Mouse (Mus musculus) stomach, embryonic 16.5 days (tissue): ENCODE results near the gene 4930513O06Rik. TPM values are rescaled to one million over a fixed set of nuclear protein-coding genes. Genes with fewer than 3 reads are reported as not detected.

Source experiments
- ATAC-seq: fragments of 200-750 bp; cut with Nextera tagmentation; 2 replicates; pipeline ENCODE4 v1.8.0; 2017; ENCODE audit warnings: moderate number of reproducible peaks, moderate TSS enrichment; ENCODE audit not compliant: insufficient read depth, low FRiP score
- H3K27ac ChIP-seq: fragments of 300-500 bp; sonication (generic); 2 replicates; pipeline ENCODE4 v1.5.1; 2014; ENCODE audit warnings: low read length
- H3K27me3 ChIP-seq: fragments of 300-500 bp; sonication (generic); 2 replicates; pipeline ENCODE4 v1.6.1; 2014; ENCODE audit warnings: low read length, control low read depth, mixed read lengths; ENCODE audit not compliant: control insufficient read depth, insufficient read depth
- H3K36me3 ChIP-seq: fragments of 300-500 bp; sonication (generic); 2 replicates; pipeline ENCODE4 v1.6.1; 2014; ENCODE audit warnings: low read length; ENCODE audit not compliant: control insufficient read depth, insufficient read depth
- H3K4me1 ChIP-seq: fragments of 300-500 bp; sonication (generic); 2 replicates; pipeline ENCODE4 v1.6.1; 2014; ENCODE audit warnings: low read length, control low read depth, mixed read lengths; ENCODE audit not compliant: control insufficient read depth, insufficient read depth
- H3K4me2 ChIP-seq: fragments of 300-500 bp; sonication (generic); 2 replicates; pipeline ENCODE4 v1.6.1; 2014; ENCODE audit warnings: low read depth, low read length, mixed read lengths
- H3K4me3 ChIP-seq: fragments of 300-500 bp; sonication (generic); replicated peaks from 2 replicates; pipeline ENCODE4 v1.5.1; 2014; ENCODE audit warnings: mild to moderate bottlenecking, low read length
- H3K9ac ChIP-seq: fragments of 300-500 bp; sonication (generic); 2 replicates; pipeline ENCODE4 v1.6.1; 2014; ENCODE audit warnings: low read length
- H3K9me3 ChIP-seq: fragments of 300-500 bp; sonication (generic); replicated peaks from 2 replicates; pipeline ENCODE4 v1.6.1; 2016; ENCODE audit warnings: low read length, control low read depth; ENCODE audit not compliant: control insufficient read depth
- WGBS: fragments of 180-500 bp; shearing (Covaris S2); extraction: QIAGEN DNeasy Blood & Tissue Kit; methylation state at CpG from one replicate; pipeline ENCODE4 v1.1.7; 2014; 5-methylcytosine and 5-hydroxymethylcytosine counted together
- polyA plus RNA-seq: library from polyadenylated mRNA; unstranded; fragments of >200 nt; fragmentation: Nextera tagmentation; extraction: Ambion mirVana; gene quantifications from 2 replicates; pipeline ENCODE4 v1.2.1, GENCODE M21; 2015

Gene 4930513O06Rik
- 0.23 TPM in 1 of 2 replicates, not detected in the other for polyA plus RNA-seq

DNA sequence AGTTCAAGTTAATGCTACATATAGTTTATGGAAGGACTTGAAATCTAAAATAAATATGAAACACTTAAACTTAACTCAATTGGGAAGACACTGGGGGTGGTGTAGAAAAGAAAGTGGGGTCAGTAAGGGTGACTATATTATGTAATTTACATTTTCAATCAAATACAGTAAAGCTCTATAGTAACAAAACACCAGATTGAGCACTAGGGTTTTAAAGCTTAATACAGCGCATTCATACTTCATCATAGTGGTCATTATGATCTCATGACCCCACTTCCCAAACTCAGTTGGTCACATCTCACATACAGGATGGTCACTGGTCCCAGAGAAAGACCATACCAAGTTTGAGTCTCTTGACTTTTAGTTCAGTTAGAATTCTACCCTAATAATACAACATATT, at the start of gene 4930513O06Rik:
TSS of gene 4930513O06Rik (plus strand) at position 301 of the 400 bp plus-strand sequence.
- Histone ChIP-seq H3K27ac (no peak within 1 kb of the TSS), H3K4me1 (no peaks in the 10 kb centered on the region), H3K4me3 (no peak within 1 kb of the TSS), H3K36me3 (no peaks in the 10 kb centered on the region), H3K27me3 (no peaks in the 10 kb centered on the region; the same call in 1 of the 2 replicates), H3K9me3 (no peaks in the 10 kb centered on the region), H3K9ac (no peak within 1 kb of the TSS), H3K4me2 (no peak within 1 kb of the TSS)
- ATAC-seq = no peak
- WGBS = 100% methylated on average over 1 of the region's 1 CpGs

DNA sequence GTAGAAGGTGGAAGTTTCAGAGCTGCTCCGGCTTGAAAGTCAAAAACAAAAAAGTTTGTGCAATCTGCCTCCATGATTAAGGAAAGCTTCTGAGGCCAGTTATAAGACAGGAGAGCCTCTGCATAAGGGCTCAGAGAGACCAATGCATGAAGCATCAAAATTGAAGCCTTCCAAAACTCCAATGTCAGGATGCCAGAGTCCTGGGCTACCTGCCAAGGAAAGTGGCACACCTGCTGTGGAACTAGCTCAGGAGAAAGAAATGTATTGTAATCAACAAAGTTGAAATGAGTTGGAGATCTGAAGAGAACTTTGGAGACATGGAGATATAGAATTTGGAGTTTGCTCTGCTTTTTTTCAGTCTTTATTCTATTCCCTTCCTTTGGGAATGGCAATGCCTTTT, 48.4 kb upstream of the 4930513O06Rik start:
- H3K4me2 ChIP-seq = no peak overlapping the region
- 96% methylated on average over 1 of the region's 1 CpGs for WGBS
- no peak overlapping the region for H3K4me3 ChIP-seq
- no peaks in the 10 kb centered on the region for H3K27me3 ChIP-seq
- no peaks in the 10 kb centered on the region for H3K36me3 ChIP-seq
- H3K9ac ChIP-seq = no peak overlapping the region
- H3K9me3 ChIP-seq = no peaks in the 10 kb centered on the region
- H3K4me1 ChIP-seq = no peaks in the 10 kb centered on the region
- no peak for ATAC-seq
- no peak overlapping the region for H3K27ac ChIP-seq

DNA sequence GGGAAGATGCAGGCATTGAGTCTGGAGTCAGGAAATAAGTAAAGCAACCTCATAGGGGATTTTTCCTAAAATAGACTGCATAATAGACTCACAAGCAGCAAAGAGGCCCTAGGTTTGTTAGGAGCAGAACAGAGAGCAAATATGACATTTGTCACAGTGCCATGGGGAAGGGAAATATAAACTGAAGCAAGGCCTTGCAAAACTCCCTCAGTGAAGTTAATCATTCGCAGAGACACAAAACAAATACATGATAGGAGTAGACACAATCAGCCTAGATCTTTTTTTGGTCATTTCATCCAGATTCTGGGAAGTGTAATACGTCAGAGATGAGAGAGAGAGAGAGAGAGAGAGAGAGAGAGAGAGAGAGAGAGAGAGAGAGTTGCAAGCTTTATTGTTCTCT, 46.7 kb upstream of the 4930513O06Rik start:
- H3K9me3 ChIP-seq = no peaks in the 10 kb centered on the region
- H3K36me3 ChIP-seq = no peaks in the 10 kb centered on the region
- no peak for ATAC-seq
- 30% methylated on average over 2 of the region's 2 CpGs for WGBS
- no peak overlapping the region for H3K4me3 ChIP-seq
- H3K4me2 ChIP-seq = no peak overlapping the region
- H3K4me1 ChIP-seq = no peaks in the 10 kb centered on the region
- no peak overlapping the region for H3K9ac ChIP-seq
- no peak overlapping the region for H3K27ac ChIP-seq
- no peaks in the 10 kb centered on the region for H3K27me3 ChIP-seq

DNA sequence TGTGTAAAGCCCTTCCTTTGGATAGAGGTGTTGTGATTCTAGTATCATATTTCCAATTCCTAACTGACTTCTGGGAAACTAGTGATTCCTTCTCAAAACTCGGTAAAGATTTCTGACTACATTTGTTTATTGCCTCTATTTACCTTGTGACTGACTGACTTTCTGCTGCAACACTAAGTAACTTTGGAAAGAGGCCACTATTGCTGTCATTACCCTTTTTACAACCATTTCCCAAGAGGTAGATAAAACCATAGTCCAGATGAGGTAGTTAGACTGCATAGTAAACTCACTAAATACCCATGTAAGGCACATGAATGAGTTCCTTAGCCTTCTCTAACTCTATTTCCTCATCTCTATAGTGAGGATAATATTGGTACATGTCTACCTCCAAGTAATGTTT, 44.9 kb upstream of the 4930513O06Rik start:
- no peak overlapping the region for H3K27ac ChIP-seq
- no peaks in the 10 kb centered on the region for H3K9me3 ChIP-seq
- no peaks in the 10 kb centered on the region for H3K4me1 ChIP-seq
- no peak overlapping the region for H3K4me3 ChIP-seq
- H3K4me2 ChIP-seq = no peak overlapping the region
- 84% methylated on average over 1 of the region's 1 CpGs for WGBS
- no peak overlapping the region for H3K9ac ChIP-seq
- H3K36me3 ChIP-seq = no peaks in the 10 kb centered on the region
- ATAC-seq = no peak
- no peaks in the 10 kb centered on the region for H3K27me3 ChIP-seq

- ATAC-seq = peak; percentile 73; the same call in 1 of the 2 replicates
- no peak overlapping the region for H3K4me3 ChIP-seq
- H3K27me3 ChIP-seq = no peaks in the 10 kb centered on the region
- H3K9me3 ChIP-seq = no peaks in the 10 kb centered on the region
- 31% methylated on average over 1 of the region's 1 CpGs for WGBS
- no peak overlapping the region for H3K4me2 ChIP-seq
- H3K4me1 ChIP-seq = no peaks in the 10 kb centered on the region
- no peak overlapping the region for H3K27ac ChIP-seq
- H3K36me3 ChIP-seq = no peaks in the 10 kb centered on the region
- no peak overlapping the region for H3K9ac ChIP-seq
Observed at GRCm38 (mm10) chrX:139051976-139052375, 34.1 kb upstream of the 4930513O06Rik start.

DNA sequence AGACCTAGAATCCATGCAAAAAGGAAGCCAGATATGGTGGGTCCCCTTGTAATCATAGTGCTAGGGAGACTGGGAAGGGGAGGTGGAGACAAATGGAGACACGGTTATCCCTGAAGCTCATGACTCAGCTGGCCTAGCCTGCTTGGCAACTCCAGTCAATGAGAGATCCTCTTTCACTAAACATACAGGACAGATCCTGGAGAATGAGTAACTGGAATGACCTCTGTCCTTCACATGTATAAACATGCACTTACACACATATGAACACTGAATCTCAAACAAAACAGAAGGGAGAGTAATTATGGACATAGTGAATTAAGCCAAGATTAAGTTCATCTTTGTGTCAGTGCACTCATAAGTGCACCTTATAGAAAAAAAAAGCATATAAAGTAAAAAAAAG, 32.9 kb upstream of the 4930513O06Rik start:
- no peaks in the 10 kb centered on the region for H3K27me3 ChIP-seq
- no peak overlapping the region for H3K4me3 ChIP-seq
- no peaks in the 10 kb centered on the region for H3K36me3 ChIP-seq
- H3K27ac ChIP-seq = no peak overlapping the region
- no peak for ATAC-seq
- H3K4me1 ChIP-seq = no peaks in the 10 kb centered on the region
- 52% methylated on average over 1 of the region's 1 CpGs for WGBS
- no peak overlapping the region for H3K9ac ChIP-seq
- H3K4me2 ChIP-seq = no peak overlapping the region
- H3K9me3 ChIP-seq = no peaks in the 10 kb centered on the region

- no peak overlapping the region for H3K9ac ChIP-seq
- no peak for ATAC-seq
Observed at GRCm38 (mm10) chrX:139064078-139064477, 22.0 kb upstream of the 4930513O06Rik start.

GRCm38 (mm10) chrX:139078493-139078892, 7.5 kb upstream of the 4930513O06Rik start:
- no peak overlapping the region for H3K27ac ChIP-seq
- H3K36me3 ChIP-seq = no peaks in the 10 kb centered on the region
- ATAC-seq = no peak
- no peaks in the 10 kb centered on the region for H3K9me3 ChIP-seq
- H3K4me2 ChIP-seq = no peak overlapping the region
- no peak overlapping the region for H3K9ac ChIP-seq
- WGBS = 87% methylated on average over 2 of the region's 2 CpGs
- H3K4me1 ChIP-seq = no peaks in the 10 kb centered on the region
- H3K27me3 ChIP-seq = no peaks in the 10 kb centered on the region
- no peak overlapping the region for H3K4me3 ChIP-seq

More at GRCm38 (mm10) chrX:139064078-139064477, 22.0 kb upstream of the 4930513O06Rik start:
- H3K4me3 ChIP-seq = no peak overlapping the region
- no peaks in the 10 kb centered on the region for H3K9me3 ChIP-seq
- no peaks in the 10 kb centered on the region for H3K36me3 ChIP-seq
- H3K4me1 ChIP-seq = no peaks in the 10 kb centered on the region
- H3K27me3 ChIP-seq = no peaks in the 10 kb centered on the region
- WGBS = 68% methylated on average over 5 of the region's 5 CpGs
- H3K4me2 ChIP-seq = no peak overlapping the region
- no peak overlapping the region for H3K27ac ChIP-seq

DNA sequence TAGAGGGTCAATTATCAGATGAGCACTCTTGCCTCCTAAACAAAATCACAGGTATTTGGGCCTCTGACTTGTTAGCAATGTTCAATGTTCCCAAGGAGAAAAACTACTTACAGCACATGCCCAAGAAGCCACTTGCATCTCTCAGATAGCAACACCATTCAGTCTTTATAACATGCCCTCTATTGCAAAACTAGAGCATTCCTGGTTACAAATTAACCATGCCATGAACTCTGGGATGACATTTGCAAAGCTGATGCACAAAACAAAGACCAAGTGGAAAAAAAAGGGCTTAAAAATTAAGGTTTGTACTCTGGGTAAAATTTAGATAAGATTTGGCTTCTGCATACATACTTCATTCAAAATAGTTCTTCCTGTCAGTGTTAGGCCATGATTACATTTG, 966 bp upstream of the 4930513O06Rik start, which contains the start of gene Serpina7:
TSS of gene Serpina7 (minus strand) at position 160 of the 400 bp plus-strand sequence.
- no peaks in the 10 kb centered on the region for H3K27me3 ChIP-seq
- H3K36me3 ChIP-seq = no peaks in the 10 kb centered on the region
- H3K4me3 ChIP-seq = no peak within 1 kb of the TSS
- no peaks in the 10 kb centered on the region for H3K9me3 ChIP-seq
- H3K4me2 ChIP-seq = no peak within 1 kb of the TSS
- ATAC-seq = no peak
- no peak within 1 kb of the TSS for H3K27ac ChIP-seq
- no peak within 1 kb of the TSS for H3K9ac ChIP-seq
- no peaks in the 10 kb centered on the region for H3K4me1 ChIP-seq

DNA sequence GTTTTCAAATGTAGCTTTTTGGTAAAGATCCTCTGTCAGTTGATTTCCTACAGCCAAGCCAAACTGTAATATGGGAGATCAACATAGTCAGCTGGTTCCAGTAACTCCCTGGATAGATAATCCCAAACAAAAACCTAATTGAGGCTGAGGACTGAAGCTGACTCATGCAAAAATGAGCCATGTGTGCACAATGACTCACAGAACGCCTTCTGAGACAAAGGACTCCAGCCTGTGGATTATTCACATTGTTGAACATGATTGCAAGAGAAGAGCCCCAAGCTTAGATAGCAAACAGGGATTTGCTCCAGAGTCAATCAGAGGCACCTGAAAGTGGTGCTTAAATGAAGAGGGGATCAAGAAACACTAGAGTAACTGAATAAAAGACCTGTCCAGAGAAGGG, 11.2 kb downstream of the 4930513O06Rik start:
- H3K9ac ChIP-seq = no peak overlapping the region
- H3K4me3 ChIP-seq = no peak overlapping the region
- H3K4me1 ChIP-seq = no peaks in the 10 kb centered on the region
- H3K36me3 ChIP-seq = no peaks in the 10 kb centered on the region
- 53% methylated on average over 1 of the region's 1 CpGs for WGBS
- no peak for ATAC-seq
- H3K27ac ChIP-seq = no peak overlapping the region
- no peaks in the 10 kb centered on the region for H3K9me3 ChIP-seq
- no peak overlapping the region for H3K4me2 ChIP-seq
- no peaks in the 10 kb centered on the region for H3K27me3 ChIP-seq
